Mouse (Mus musculus) C2C12 (cell line): ENCODE data around the gene Txndc9.

Source experiments
- CTCF ChIP-seq: IDR thresholded peaks from one replicate; pipeline ENCODE4 v1.5.1; 2011; ENCODE audit not compliant: control insufficient read depth, insufficient read depth, insufficient read length
- MAX ChIP-seq: IDR thresholded peaks from one replicate; pipeline ENCODE4 v1.6.1; 2011; ENCODE audit warnings: mild to moderate bottlenecking, control low read depth
- MYOD1 ChIP-seq: IDR thresholded peaks from one replicate; pipeline ENCODE4 v1.6.1; 2011; ENCODE audit warnings: low read depth; ENCODE audit not compliant: control insufficient read depth, insufficient read length
- USF1 ChIP-seq: IDR thresholded peaks from one replicate; pipeline ENCODE4 v1.6.1; 2011; ENCODE audit warnings: low read depth, mild to moderate bottlenecking, control low read depth, moderate library complexity

DNA sequence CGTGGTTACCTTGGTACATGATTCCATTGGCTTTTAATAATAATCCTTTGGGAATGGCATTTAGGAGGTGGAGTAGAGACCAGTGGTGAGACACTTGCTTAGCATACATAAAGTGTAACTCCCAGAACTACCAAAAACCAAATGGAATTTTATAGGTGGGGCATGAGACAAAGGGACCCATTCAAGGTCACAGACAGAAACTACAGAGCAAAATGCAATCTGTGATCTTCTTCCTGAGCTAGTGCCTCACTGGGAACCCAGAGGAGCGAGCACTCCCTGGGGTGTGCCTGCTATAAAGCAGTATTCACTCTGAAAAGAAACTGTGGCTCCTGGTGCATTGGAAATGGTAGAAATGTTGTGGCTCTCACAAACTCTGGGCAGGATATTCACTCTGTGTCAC lies 48.8 kb downstream of the Txndc9 start:
- no peak for TF ChIP-seq CTCF
- TF ChIP-seq MYOD1 = no peak
- TF ChIP-seq MAX = no peak
- no peak for TF ChIP-seq USF1
